Mouse (Mus musculus) lung, adult 2 months (tissue): ENCODE measurements at regions not wholly inside any gene's neighbourhood (a gene's known extent, or its start where the extent isn't known, plus 50 kb on each side); places are given as distances from the start of the nearest gene placed in this dataset.

Source experiments
- CTCF ChIP-seq: fragments of 200-500 bp; IDR thresholded peaks from 2 replicates; pipeline ENCODE4 v1.5.1; 2011; ENCODE audit warnings: mild to moderate bottlenecking, low read length, control low read depth; ENCODE audit not compliant: insufficient read depth
- POLR2A ChIP-seq: fragments of 200-500 bp; IDR thresholded peaks from 2 replicates; pipeline ENCODE4 v1.6.1; 2011; ENCODE audit warnings: low read depth, mild to moderate bottlenecking, control low read depth, low read length, borderline replicate concordance; ENCODE audit errors: extremely low read depth

GRCm38 (mm10) chr10:96450266-96450665, 166.5 kb upstream of the Btg1 start:
- TF ChIP-seq CTCF (no peak), POLR2A (no peak)
